Mouse (Mus musculus) kidney, postnatal 36 days (tissue): ENCODE measurements around the gene Greb1.

Experiments used
- DNase-seq, 2 experiments: peaks; one replicate each; pipeline ENCODE4 v3.0.0; 2021 to 2022; ENCODE audit warnings: mixed read lengths in 2 of 2

Gene Greb1

GRCm38 (mm10) chr12:16630152-16630865 lies 170.4 kb downstream of the Greb1 start:
- DNase-seq: peak; percentile 91 to 94
